Mouse (Mus musculus) hindbrain, embryonic 10.5 days (tissue): ENCODE measurements at regions not wholly inside any gene's neighbourhood (a gene's known extent, or its start where the extent isn't known, plus 50 kb on each side); places are given as distances from the start of the nearest gene placed in this dataset.

ENCODE experiments used
- DNase-seq: peaks from one replicate; pipeline ENCODE4 v3.0.0-alpha.2; 2017; ENCODE audit warnings: low spot score
- H3K27ac ChIP-seq: fragments of 300-500 bp; sonication (generic); 2 replicates; pipeline ENCODE4 v1.5.1; 2016; ENCODE audit warnings: mild to moderate bottlenecking, moderate library complexity
- H3K27me3 ChIP-seq: fragments of 300-500 bp; sonication (generic); 2 replicates; pipeline ENCODE4 v1.6.1; 2016; ENCODE audit warnings: mild to moderate bottlenecking; ENCODE audit not compliant: poor library complexity, insufficient read depth, severe bottlenecking
- H3K36me3 ChIP-seq: fragments of 300-500 bp; sonication (generic); 2 replicates; pipeline ENCODE4 v1.6.1; 2016; ENCODE audit warnings: mild to moderate bottlenecking, moderate library complexity
- H3K4me1 ChIP-seq: fragments of 300-500 bp; sonication (generic); replicated peaks from 2 replicates; pipeline ENCODE4 v1.6.1; 2016; ENCODE audit warnings: mild to moderate bottlenecking
- H3K4me3 ChIP-seq: fragments of 300-500 bp; sonication (generic); 2 replicates; pipeline ENCODE4 v1.5.1; 2016; ENCODE audit warnings: mild to moderate bottlenecking, moderate library complexity
- H3K9me3 ChIP-seq: fragments of 300-500 bp; sonication (generic); 2 replicates; pipeline ENCODE4 v1.6.1; 2016; ENCODE audit warnings: mild to moderate bottlenecking, moderate library complexity
- WGBS: fragments of 180-500 bp; shearing (Covaris S2); methylation state at CpG from one replicate; pipeline ENCODE4 v1.1.7; 2016; 5-methylcytosine and 5-hydroxymethylcytosine counted together

DNA sequence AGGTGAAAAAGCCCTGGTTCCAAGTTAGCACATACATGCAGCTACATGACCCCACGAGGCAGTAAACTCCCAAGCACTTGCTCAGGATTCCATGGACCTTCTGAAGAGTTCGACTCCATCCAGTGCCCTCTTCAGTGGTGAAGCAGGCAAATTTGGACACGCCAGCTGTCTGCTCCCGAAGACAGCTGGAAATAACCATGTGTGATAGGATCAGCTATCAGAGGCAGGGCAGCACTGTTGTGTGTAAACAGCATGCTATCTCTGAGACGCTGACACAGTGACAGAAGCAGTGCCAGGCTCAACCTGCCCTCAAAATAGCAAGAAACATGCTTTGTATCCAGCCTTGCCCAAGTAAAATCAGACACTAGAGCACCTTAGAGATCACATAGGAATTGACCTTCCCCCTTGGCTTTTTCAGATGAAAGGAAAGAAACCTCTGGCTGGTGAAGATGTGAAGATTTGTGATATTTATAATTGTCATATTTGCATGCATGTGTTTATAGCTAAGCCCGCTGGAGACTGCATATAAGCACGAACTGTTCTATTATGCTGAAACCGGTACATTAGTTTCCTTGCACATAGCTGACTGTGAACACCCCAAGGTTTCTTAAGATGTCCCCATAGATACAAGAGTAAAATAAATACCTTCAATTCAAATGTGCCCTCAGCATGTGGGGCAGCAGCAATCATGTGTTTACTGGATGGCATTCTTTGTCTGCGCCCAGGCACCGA is 146.4 kb upstream of the Nrip1 start:
- no peaks in the 10 kb centered on the region for H3K36me3 ChIP-seq
- no peak overlapping the region for H3K27ac ChIP-seq
- WGBS: 88% methylated on average over 10 of the region's 10 CpGs
- H3K4me1 ChIP-seq: no peaks in the 10 kb centered on the region
- no peaks in the 10 kb centered on the region for H3K27me3 ChIP-seq
- H3K9me3 ChIP-seq: no peaks in the 10 kb centered on the region
- H3K4me3 ChIP-seq: no peak overlapping the region
- no peak for DNase-seq

DNA sequence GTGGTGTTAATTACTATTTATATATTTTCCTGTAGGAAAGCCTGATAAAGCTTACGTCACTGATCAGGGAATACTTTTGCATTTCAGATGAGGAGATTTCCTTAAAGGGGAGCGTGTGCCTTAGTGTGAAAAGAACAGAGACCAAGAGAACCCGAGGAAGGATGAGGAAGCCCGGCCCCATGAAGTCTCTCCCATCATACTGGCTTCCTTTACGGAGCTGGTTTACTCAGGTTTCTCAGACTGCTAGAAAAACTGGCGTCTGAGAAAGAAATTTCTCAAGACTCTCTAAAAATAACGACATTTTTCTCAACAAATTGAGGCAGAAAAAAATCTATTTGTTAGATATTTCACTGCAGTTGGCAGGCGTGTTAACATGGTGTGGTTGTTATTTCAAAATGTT is 137.2 kb upstream of the Nrip1 start:
- Histone ChIP-seq H3K4me1 (no peaks in the 10 kb centered on the region), H3K36me3 (no peaks in the 10 kb centered on the region), H3K27ac (no peak overlapping the region), H3K9me3 (no peaks in the 10 kb centered on the region), H3K27me3 (no peaks in the 10 kb centered on the region), H3K4me3 (no peak overlapping the region)
- no peak for DNase-seq
- 73% methylated on average over 8 of the region's 8 CpGs for WGBS

- Histone ChIP-seq H3K36me3 (no peaks in the 10 kb centered on the region), H3K27ac (no peak overlapping the region), H3K27me3 (no peaks in the 10 kb centered on the region), H3K4me3 (no peak overlapping the region), H3K4me1 (no peaks in the 10 kb centered on the region), H3K9me3 (no peaks in the 10 kb centered on the region)
- WGBS: 91% methylated on average over 6 of the region's 6 CpGs
- DNase-seq: no peak
Measured at GRCm38 (mm10) chr16:76509109-76509650, 135.6 kb upstream of the Nrip1 start.

DNA sequence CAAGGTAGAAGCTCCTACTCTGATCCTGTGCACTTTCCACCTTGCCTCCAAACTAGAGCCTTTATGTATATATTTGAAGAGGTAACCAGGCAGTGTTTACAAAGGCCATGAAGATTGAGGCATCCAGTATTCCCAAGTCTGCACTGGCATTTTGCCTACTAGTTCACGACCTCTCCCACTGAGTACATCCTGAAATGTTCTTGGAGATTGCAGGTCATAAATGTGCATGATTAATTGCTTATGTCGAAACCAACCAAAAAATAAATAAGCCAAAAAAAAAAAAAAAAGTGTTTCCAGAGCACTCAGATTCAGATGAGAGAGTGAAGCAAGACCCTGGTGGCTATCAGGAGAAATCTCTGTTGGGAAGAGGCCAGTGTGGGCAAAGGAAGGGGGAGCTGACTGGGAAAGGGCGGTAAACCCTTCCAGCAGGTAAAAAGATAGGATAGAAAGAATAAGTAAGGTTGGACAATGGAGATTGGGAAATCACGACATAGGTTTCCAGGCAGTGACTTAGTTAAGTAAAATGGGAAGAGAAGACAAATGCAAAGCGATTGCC is 133.6 kb upstream of the Nrip1 start:
- DNase-seq: no peak
- WGBS: 84% methylated on average over 5 of the region's 5 CpGs
- no peaks in the 10 kb centered on the region for H3K9me3 ChIP-seq

GRCm38 (mm10) chr16:76506240-76506639 is 132.6 kb upstream of the Nrip1 start:
- H3K27ac ChIP-seq: no peak overlapping the region
- no peak for DNase-seq
- H3K36me3 ChIP-seq: no peaks in the 10 kb centered on the region
- no peaks in the 10 kb centered on the region for H3K27me3 ChIP-seq
- no peak overlapping the region for H3K4me3 ChIP-seq
- no peaks in the 10 kb centered on the region for H3K4me1 ChIP-seq
- WGBS: 80% methylated on average over 4 of the region's 4 CpGs
- H3K9me3 ChIP-seq: no peaks in the 10 kb centered on the region

More for the DNA sequence above, 133.6 kb upstream of the Nrip1 start:
- Histone ChIP-seq H3K4me3 (no peak overlapping the region), H3K27ac (no peak overlapping the region), H3K36me3 (no peaks in the 10 kb centered on the region), H3K4me1 (no peaks in the 10 kb centered on the region), H3K27me3 (no peaks in the 10 kb centered on the region)

GRCm38 (mm10) chr16:76499686-76500400 is 126.2 kb upstream of the Nrip1 start:
- H3K27ac ChIP-seq: no peak overlapping the region
- DNase-seq: no peak
- 81% methylated on average over 8 of the region's 8 CpGs for WGBS

DNA sequence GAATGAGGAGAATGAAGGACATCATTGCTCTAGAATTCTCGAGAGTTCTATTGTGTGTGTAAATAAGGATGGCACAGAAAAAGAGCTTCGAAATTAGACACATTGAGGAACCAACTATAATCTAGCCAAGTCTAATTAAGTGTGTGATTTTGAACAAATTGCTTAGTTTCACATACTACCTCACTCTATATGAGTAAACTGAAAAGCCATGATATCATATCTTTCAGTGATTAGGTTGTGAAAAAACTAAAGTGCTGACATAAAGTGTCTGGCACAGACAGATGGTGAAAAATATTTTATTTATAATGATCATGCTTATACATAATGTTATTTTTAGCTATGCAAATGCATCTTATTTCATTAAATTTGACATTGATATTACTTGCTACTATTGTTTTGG is 124.6 kb upstream of the Nrip1 start:
- H3K4me1 ChIP-seq: no peaks in the 10 kb centered on the region
- no peaks in the 10 kb centered on the region for H3K9me3 ChIP-seq
- WGBS: 77% methylated on average over 2 of the region's 2 CpGs
- no peak overlapping the region for H3K4me3 ChIP-seq
- H3K27ac ChIP-seq: no peak overlapping the region
- DNase-seq: no peak
- H3K36me3 ChIP-seq: no peaks in the 10 kb centered on the region
- H3K27me3 ChIP-seq: no peaks in the 10 kb centered on the region

More at GRCm38 (mm10) chr16:76499686-76500400, 126.2 kb upstream of the Nrip1 start:
- Histone ChIP-seq H3K36me3 (no peaks in the 10 kb centered on the region), H3K4me3 (no peak overlapping the region), H3K4me1 (no peaks in the 10 kb centered on the region), H3K9me3 (no peaks in the 10 kb centered on the region), H3K27me3 (no peaks in the 10 kb centered on the region)

DNA sequence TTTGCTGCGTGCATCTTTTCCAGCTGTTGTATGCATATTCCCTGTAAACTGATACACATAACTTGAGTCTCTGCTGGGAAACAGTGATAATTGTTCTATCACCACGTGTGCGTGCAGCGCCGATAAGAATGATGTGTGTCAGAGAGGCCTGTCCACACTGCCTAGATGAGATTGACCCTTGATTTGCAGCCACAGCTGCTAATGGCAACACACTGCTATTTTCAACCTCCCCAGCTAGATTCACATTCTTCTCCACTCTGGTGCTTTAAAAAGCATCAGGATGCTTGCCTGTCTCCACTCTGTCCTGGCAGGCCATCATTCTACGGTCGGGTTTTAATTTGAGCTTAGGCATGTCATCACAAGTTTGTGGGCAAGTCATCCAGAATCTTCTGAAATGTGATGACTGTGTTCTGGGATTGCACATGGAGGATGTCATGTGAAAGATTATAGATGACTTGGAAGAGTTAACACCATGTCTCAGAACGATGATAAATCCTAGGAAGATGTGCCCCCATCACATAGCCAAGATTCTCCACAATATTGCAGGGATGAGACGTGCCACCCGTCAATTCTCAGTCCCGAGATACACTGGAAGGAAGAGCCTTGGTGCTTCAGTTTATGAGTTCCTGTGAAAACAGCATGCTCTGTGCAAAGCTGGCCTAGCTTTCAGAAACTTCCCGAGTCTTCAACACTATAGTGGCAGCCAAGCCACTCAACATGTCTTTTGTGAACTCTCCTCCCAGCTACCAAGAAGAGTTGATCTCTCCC is 123.6 kb upstream of the Nrip1 start:
- 92% methylated on average over 12 of the region's 12 CpGs for WGBS

DNA sequence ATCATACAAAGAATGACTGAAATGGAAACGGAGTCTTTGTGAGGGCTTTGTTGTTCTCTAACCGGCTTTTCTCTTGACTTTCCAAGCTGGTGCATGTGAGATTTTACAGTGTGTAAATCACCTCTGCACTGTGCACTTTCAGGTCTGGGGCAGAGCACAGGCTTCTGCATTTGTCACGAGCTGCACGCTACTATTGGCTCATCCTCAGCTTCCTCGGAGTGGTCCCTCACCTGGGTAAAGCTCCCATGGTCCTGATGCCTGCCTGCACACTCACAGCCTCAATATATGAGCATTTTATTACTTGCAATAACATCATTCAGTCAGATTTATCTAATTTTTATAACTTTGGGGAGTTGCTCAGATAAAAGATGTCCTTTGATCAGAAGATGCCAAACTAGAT is 109.8 kb upstream of the Nrip1 start:
- 94% methylated on average over 5 of the region's 5 CpGs for WGBS
- no peaks in the 10 kb centered on the region for H3K36me3 ChIP-seq
- no peaks in the 10 kb centered on the region for H3K27me3 ChIP-seq
- no peaks in the 10 kb centered on the region for H3K4me1 ChIP-seq
- no peak for DNase-seq
- no peak overlapping the region for H3K4me3 ChIP-seq
- H3K9me3 ChIP-seq: no peaks in the 10 kb centered on the region
- H3K27ac ChIP-seq: no peak overlapping the region

More for the DNA sequence above, 123.6 kb upstream of the Nrip1 start:
- Histone ChIP-seq H3K9me3 (no peaks in the 10 kb centered on the region), H3K27ac (no peak overlapping the region), H3K27me3 (no peaks in the 10 kb centered on the region), H3K4me3 (no peak overlapping the region), H3K36me3 (no peaks in the 10 kb centered on the region), H3K4me1 (no peaks in the 10 kb centered on the region)
- DNase-seq: no peak

- DNase-seq: no peak
- no peak overlapping the region for H3K27ac ChIP-seq
- no peaks in the 10 kb centered on the region for H3K4me1 ChIP-seq
- no peaks in the 10 kb centered on the region for H3K36me3 ChIP-seq
- no peak overlapping the region for H3K4me3 ChIP-seq
- H3K9me3 ChIP-seq: no peaks in the 10 kb centered on the region
- 92% methylated on average over 4 of the region's 4 CpGs for WGBS
- H3K27me3 ChIP-seq: no peaks in the 10 kb centered on the region
Measured at GRCm38 (mm10) chr16:76481966-76482365, 108.3 kb upstream of the Nrip1 start.

- Histone ChIP-seq H3K27ac (no peak overlapping the region), H3K4me1 (no peaks in the 10 kb centered on the region), H3K27me3 (no peaks in the 10 kb centered on the region), H3K4me3 (no peak overlapping the region), H3K36me3 (no peaks in the 10 kb centered on the region), H3K9me3 (no peaks in the 10 kb centered on the region)
- WGBS: 88% methylated on average over 8 of the region's 8 CpGs
- no peak for DNase-seq
Measured at GRCm38 (mm10) chr16:76477474-76477873, 103.8 kb upstream of the Nrip1 start.

DNA sequence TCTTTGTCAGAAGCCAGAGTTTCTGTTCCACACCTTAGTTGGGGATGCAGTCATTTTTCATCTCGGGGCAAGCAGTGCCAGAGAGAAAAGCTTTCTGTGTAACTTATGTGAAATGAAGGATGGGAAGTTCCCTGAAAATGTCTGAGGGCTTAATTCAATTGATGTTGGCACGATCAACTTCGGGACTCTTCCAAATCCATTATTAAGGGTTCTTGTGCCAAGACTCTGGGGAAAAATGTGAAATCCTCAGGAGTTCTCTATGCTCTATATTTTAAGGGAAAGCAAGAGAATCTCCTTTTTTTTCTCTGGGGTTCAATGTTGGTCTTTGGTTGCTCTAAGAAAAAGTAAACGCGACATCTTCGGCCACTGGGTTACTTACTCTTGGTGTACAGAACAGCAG is 100.9 kb upstream of the Nrip1 start:
- Histone ChIP-seq H3K9me3 (no peaks in the 10 kb centered on the region), H3K36me3 (no peaks in the 10 kb centered on the region), H3K27me3 (no peaks in the 10 kb centered on the region), H3K27ac (no peak overlapping the region), H3K4me1 (no peaks in the 10 kb centered on the region), H3K4me3 (no peak overlapping the region)
- 92% methylated on average over 6 of the region's 6 CpGs for WGBS
- DNase-seq: no peak
